Mouse (Mus musculus) C2C12 (cell line): ENCODE data around the gene Gars.

Source experiments
- CTCF ChIP-seq: IDR thresholded peaks from one replicate; pipeline ENCODE4 v1.5.1; 2011; ENCODE audit not compliant: control insufficient read depth, insufficient read depth, insufficient read length
- MAX ChIP-seq: IDR thresholded peaks from one replicate; pipeline ENCODE4 v1.6.1; 2011; ENCODE audit warnings: mild to moderate bottlenecking, control low read depth
- MYOG ChIP-seq: IDR thresholded peaks from one replicate; pipeline ENCODE4 v1.6.1; 2011; ENCODE audit not compliant: control insufficient read depth, insufficient read length; ENCODE audit errors: extremely low read depth

DNA sequence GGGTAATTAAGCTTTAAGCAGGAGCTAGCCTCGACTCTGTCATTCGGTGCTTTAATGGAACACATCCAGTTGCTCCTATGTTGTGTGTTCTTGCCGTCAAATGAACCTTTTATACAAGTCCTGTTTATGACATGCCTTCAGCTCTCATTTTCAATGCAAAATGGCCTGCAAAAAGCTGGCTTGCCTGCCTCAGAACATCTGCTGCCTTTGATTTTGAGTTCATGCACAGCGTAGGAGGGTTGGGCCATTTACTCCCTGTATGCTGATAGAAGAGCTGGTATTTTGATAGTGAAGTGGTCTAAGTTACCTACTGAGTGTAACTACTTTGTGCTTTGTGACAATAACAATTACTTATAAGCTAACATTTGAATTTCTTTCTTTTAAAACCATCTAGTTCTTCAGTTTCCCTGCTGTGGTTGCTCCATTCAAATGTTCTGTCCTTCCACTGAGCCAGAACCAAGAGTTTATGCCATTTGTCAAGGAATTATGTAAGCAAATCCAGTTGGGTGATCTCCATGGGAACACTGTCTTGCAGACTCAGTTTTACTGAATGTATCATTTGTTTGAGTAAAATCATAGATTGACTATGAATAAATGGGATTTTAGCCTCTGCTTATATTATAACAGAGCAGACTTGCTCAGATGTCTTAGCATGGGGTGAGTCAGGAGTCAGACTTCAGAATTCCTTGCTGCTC is 38.9 kb downstream of the Gars start:
- TF ChIP-seq CTCF (no peak), MAX (no peak), MYOG (no peak)
